9 mouse cellular contexts compared by ENCODE assay signal in genomic region chr8:87594272-87594671, GRCm38 (mm10). TPM values are rescaled to one million over a fixed set of nuclear protein-coding genes. Genes with fewer than 3 reads are reported as not detected.
DNase-seq lines count a peak whose midpoint lies in the region; TF ChIP-seq lines count a peak whose summit lies in the region.
"Had no signal": no experiment of that assay in that cellular context is flagged by ENCODE, and none has a peak within 500 bp of the region (broad histone marks: within the 10 kb centered on the region; RNA-seq: fewer than 3 reads in every experiment).

No protein-coding gene starts in this region.

- TF ChIP-seq CTCF in brain, embryonic 14.5 days (IDR thresholded peaks at IDR 0.05; ENCODE audit: borderline replicate concordance, extremely low read depth, insufficient read depth, insufficient read length), result peak; percentile 92

- intact Hi-C loops in heart, postnatal 36 days (cut with DNase I), result loop anchor here (5.0 to 10.0 kb wide), 2 partner anchors 428 to 651 kb away; no protein-coding TSS in a partner anchor

- TF ChIP-seq POLR2A in brain, embryonic 14.5 days (IDR thresholded peaks at IDR 0.05; ENCODE audit: borderline replicate concordance, extremely low read depth, insufficient read depth, insufficient read length, poor library complexity, severe bottlenecking), result no peak

- DNase-seq in ES-CJ7 (ENCODE audit: low read depth, low spot score), result peak; percentile 80
- peak; percentile 90 for DNase-seq in brain, embryonic 14.5 days (ENCODE audit: low read depth)
- peak; percentile 34 for DNase-seq in fibroblast of lung, adult 2 months (ENCODE audit: low read depth)
- DNase-seq in heart, postnatal 36 days, result peak; percentile 52 to 68
- peak; percentile 25 to 65 for DNase-seq in layer of hippocampus, adult 8-10 months (ENCODE audit: low spot score in 2 of 2)
- DNase-seq in lung, postnatal 14 days, result peak; percentile 58
- DNase-seq in retina, postnatal 7 days (ENCODE audit: low read depth, low spot score), result peak; percentile 65
- DNase-seq in T-cell, adult 2 months (ENCODE audit: low spot score), result no peak

RNA-seq across cellular contexts. Expression of gene 4933402J07Rik, which starts 30.6 kb away (rescaled TPM):
- not detected in 2 replicates for polyA plus RNA-seq in brain, embryonic 14.5 days (2012; rRNA removed)
- not detected for total RNA-seq in heart, postnatal 36 days (2021)
- total RNA-seq in layer of hippocampus, adult 8-10 months (2022), result under 1 TPM in 1 of 4 experiments, not detected in 3; 0.25 TPM
- polyA plus RNA-seq: liver, embryonic 15.5 days had no signal
